Mouse (Mus musculus) bone marrow macrophage, adult 2 months (primary cell): ENCODE data around the gene Garnl3.

Source experiments
- CTCF ChIP-seq: IDR thresholded peaks from 2 replicates; pipeline ENCODE4 v1.5.1; 2012; ENCODE audit warnings: low read depth, mild to moderate bottlenecking, low read length, moderate library complexity
- POLR2A ChIP-seq: IDR thresholded peaks from 2 replicates; pipeline ENCODE4 v1.6.1; 2012; ENCODE audit warnings: mild to moderate bottlenecking, low read depth, low read length, borderline replicate concordance

- TF ChIP-seq CTCF (no peak), POLR2A (no peak)
Measured at GRCm38 (mm10) chr2:33162126-33162525, 30.7 kb upstream of the Garnl3 start.
